ENCODE assay signal across 24 mouse cellular contexts in genomic region chr3:144405331-144405730, GRCm38 (mm10).
DNase-seq lines count a peak whose midpoint lies in the region; ATAC-seq and TF ChIP-seq lines count a peak whose summit lies in the region.
"Had no signal": no experiment of that assay in that cellular context is flagged by ENCODE, and none has a peak within 500 bp of the region (broad histone marks: within the 10 kb centered on the region; RNA-seq: fewer than 3 reads in every experiment).

No protein-coding gene starts in this region.

- WGBS in embryonic facial prominence, embryonic 10.5 days, result 73% methylated on average over 11 of the region's 11 CpGs
- WGBS in embryonic facial prominence, embryonic 12.5 days, result 52% methylated on average over 11 of the region's 11 CpGs
- 28% methylated on average over 11 of the region's 11 CpGs for WGBS in limb, embryonic 14.5 days
- WGBS in neural tube, embryonic 15.5 days, result 72% methylated on average over 11 of the region's 11 CpGs
- WGBS in heart, embryonic 12.5 days, result 79% methylated on average over 11 of the region's 11 CpGs

- H3K4me2 ChIP-seq in embryonic facial prominence, embryonic 12.5 days (replicated peaks), result no peak overlapping the region
- no peak overlapping the region for H3K4me2 ChIP-seq in limb, embryonic 14.5 days (replicated peaks; ENCODE audit: low read depth, low read length, severe bottlenecking)
- H3K4me2 ChIP-seq in neural tube, embryonic 15.5 days, result no peak overlapping the region
- H3K4me2 ChIP-seq in heart, embryonic 12.5 days, result no peak overlapping the region
- H3K4me2 ChIP-seq: forebrain, embryonic 15.5 days; heart, embryonic 13.5 days; liver, embryonic 15.5 days; stomach, embryonic 15.5 days had no signal

- peaks cover 21% of the 10 kb centered on the region for H3K4me1 ChIP-seq in embryonic facial prominence, embryonic 10.5 days
- H3K4me1 ChIP-seq in embryonic facial prominence, embryonic 12.5 days, result peaks cover 5% of the 10 kb centered on the region; the same call in 1 of the 2 replicates
- peaks cover 4% of the 10 kb centered on the region for H3K4me1 ChIP-seq in limb, embryonic 14.5 days (ENCODE audit: control insufficient read depth, insufficient read depth, low read length)
- H3K4me1 ChIP-seq in neural tube, embryonic 15.5 days, result 0 out of 2 replicates have a peak, but pooled peaks cover 3% of the 10 kb centered on the region
- peaks cover 21% of the 10 kb centered on the region for H3K4me1 ChIP-seq in heart, embryonic 12.5 days (replicated peaks)
- H3K4me1 ChIP-seq: forebrain, embryonic 15.5 days; midbrain, embryonic 10.5 days had no signal

- no peak for TF ChIP-seq POLR2A in limb, embryonic 14.5 days (IDR thresholded peaks at IDR 0.05; ENCODE audit: borderline replicate concordance, extremely low read depth, insufficient read depth, insufficient read length)

- no peak overlapping the region for H3K4me3 ChIP-seq in embryonic facial prominence, embryonic 10.5 days
- H3K4me3 ChIP-seq in embryonic facial prominence, embryonic 12.5 days, result no peak overlapping the region
- no peak overlapping the region for H3K4me3 ChIP-seq in limb, embryonic 14.5 days (replicated peaks; ENCODE audit: low read length)
- H3K4me3 ChIP-seq in neural tube, embryonic 15.5 days (replicated peaks), result no peak overlapping the region
- no peak overlapping the region for H3K4me3 ChIP-seq in heart, embryonic 12.5 days
- H3K4me3 ChIP-seq: forebrain, embryonic 15.5 days; heart, embryonic 13.5 days; liver, embryonic 15.5 days; midbrain, embryonic 10.5 days; stomach, embryonic 15.5 days had no signal

- H3K27ac ChIP-seq in embryonic facial prominence, embryonic 10.5 days (replicated peaks), result peak overlapping the region; percentile 7; the same call in 1 of the 2 replicates
- peak overlapping the region; percentile 66 for H3K27ac ChIP-seq in embryonic facial prominence, embryonic 12.5 days
- H3K27ac ChIP-seq in limb, embryonic 14.5 days (replicated peaks; ENCODE audit: low read depth, low read length), result 0 out of 2 replicates have a peak overlapping the region, but pooled peaks have one; percentile 11
- H3K27ac ChIP-seq in neural tube, embryonic 15.5 days (replicated peaks), result no peak overlapping the region
- H3K27ac ChIP-seq in heart, embryonic 12.5 days (ENCODE audit: poor library complexity, severe bottlenecking), result no peak overlapping the region
- H3K27ac ChIP-seq: forebrain, embryonic 15.5 days; heart, embryonic 13.5 days; liver, embryonic 15.5 days; macrophage; midbrain, embryonic 10.5 days; stomach, embryonic 15.5 days had no signal

- ATAC-seq in embryonic facial prominence, embryonic 12.5 days (ENCODE audit: insufficient number of reproducible peaks, insufficient read depth, low FRiP score, low TSS enrichment), result no peak
- ATAC-seq in limb, embryonic 14.5 days (ENCODE audit: low FRiP score, low read depth), result peak; percentile 54; the same call in 1 of the 2 replicates
- no peak for ATAC-seq in neural tube, embryonic 15.5 days (ENCODE audit: low FRiP score)
- no peak for ATAC-seq in heart, embryonic 12.5 days (ENCODE audit: insufficient number of reproducible peaks, low FRiP score)
- ATAC-seq: forebrain, embryonic 15.5 days had no signal

- DNase-seq in embryonic facial prominence, embryonic 10.5 days (ENCODE audit: low spot score), result no peak
- peak; percentile 30 for DNase-seq in gastrocnemius, postnatal 10 days
- DNase-seq in limb, embryonic 14.5 days (ENCODE audit: low spot score), result peak; percentile 58
- DNase-seq in layer of hippocampus, adult 9-10 months (ENCODE audit: low spot score), result no peak
- DNase-seq: adrenal gland, postnatal 14 days; cerebellum, adult 2 months; heart, adult 18-20 months; heart, postnatal 14 days; kidney, adult 11 months; kidney, postnatal 4 days; liver; right cerebral cortex, adult 18-20 months; right cerebral cortex, postnatal 4 days; thymus, adult 18-20 months; thymus, postnatal 4 days had no signal

- 0 out of 2 replicates have a peak, but pooled peaks cover 3% of the 10 kb centered on the region for H3K27me3 ChIP-seq in embryonic facial prominence, embryonic 10.5 days (replicated peaks; ENCODE audit: low read depth, poor library complexity, severe bottlenecking)
- no peaks in the 10 kb centered on the region; the same call in 1 of the 2 replicates for H3K27me3 ChIP-seq in embryonic facial prominence, embryonic 12.5 days
- H3K27me3 ChIP-seq in limb, embryonic 14.5 days (ENCODE audit: control insufficient read depth, insufficient read depth, low read length), result no peaks in the 10 kb centered on the region
- H3K27me3 ChIP-seq in neural tube, embryonic 15.5 days (replicated peaks), result no peaks in the 10 kb centered on the region
- H3K27me3 ChIP-seq in heart, embryonic 12.5 days (replicated peaks), result no peaks in the 10 kb centered on the region
- H3K27me3 ChIP-seq: forebrain, embryonic 15.5 days; heart, embryonic 13.5 days; liver, embryonic 15.5 days; stomach, embryonic 15.5 days had no signal

- no peaks in the 10 kb centered on the region for H3K36me3 ChIP-seq in embryonic facial prominence, embryonic 10.5 days (replicated peaks)
- H3K36me3 ChIP-seq in embryonic facial prominence, embryonic 12.5 days, result no peaks in the 10 kb centered on the region
- H3K36me3 ChIP-seq in limb, embryonic 14.5 days (ENCODE audit: control insufficient read depth, insufficient read depth, low read length), result no peaks in the 10 kb centered on the region
- no peaks in the 10 kb centered on the region for H3K36me3 ChIP-seq in neural tube, embryonic 15.5 days
- H3K36me3 ChIP-seq in heart, embryonic 12.5 days, result no peaks in the 10 kb centered on the region
- H3K36me3 ChIP-seq: forebrain, embryonic 15.5 days; heart, embryonic 13.5 days; liver, embryonic 15.5 days; midbrain, embryonic 10.5 days; stomach, embryonic 15.5 days had no signal

- no peaks in the 10 kb centered on the region for H3K9me3 ChIP-seq in embryonic facial prominence, embryonic 10.5 days
- no peaks in the 10 kb centered on the region for H3K9me3 ChIP-seq in embryonic facial prominence, embryonic 12.5 days
- no peaks in the 10 kb centered on the region for H3K9me3 ChIP-seq in limb, embryonic 14.5 days (ENCODE audit: control insufficient read depth, low read length)
- H3K9me3 ChIP-seq in neural tube, embryonic 15.5 days (replicated peaks), result no peaks in the 10 kb centered on the region
- H3K9me3 ChIP-seq in heart, embryonic 12.5 days (replicated peaks), result no peaks in the 10 kb centered on the region
- H3K9me3 ChIP-seq: forebrain, embryonic 15.5 days; heart, embryonic 13.5 days; liver, embryonic 15.5 days; midbrain, embryonic 10.5 days; stomach, embryonic 15.5 days had no signal

- no peak overlapping the region for H3K9ac ChIP-seq in embryonic facial prominence, embryonic 12.5 days
- H3K9ac ChIP-seq in limb, embryonic 14.5 days (ENCODE audit: low read depth, low read length, severe bottlenecking), result no peak overlapping the region
- no peak overlapping the region for H3K9ac ChIP-seq in neural tube, embryonic 15.5 days (replicated peaks)
- no peak overlapping the region for H3K9ac ChIP-seq in heart, embryonic 12.5 days
- H3K9ac ChIP-seq: forebrain, embryonic 15.5 days; heart, embryonic 13.5 days; liver, embryonic 15.5 days; stomach, embryonic 15.5 days had no signal

Comparison
In these comparisons a context has a peak if more than half of its experiments do, and no peak if none do; other contexts are left out.
1. DNase-seq: peak in gastrocnemius, postnatal 10 days (single experiment) and limb, embryonic 14.5 days (single experiment); none in embryonic facial prominence, embryonic 10.5 days (single experiment) and layer of hippocampus, adult 9-10 months (single experiment).
2. H3K27ac ChIP-seq: peak in embryonic facial prominence, embryonic 10.5 days (single experiment), embryonic facial prominence, embryonic 12.5 days (single experiment) and limb, embryonic 14.5 days (single experiment); none in neural tube, embryonic 15.5 days (single experiment) and heart, embryonic 12.5 days (single experiment).